7 mouse cellular contexts compared by ENCODE assay signal in genomic region chr7:19701069-19701761, GRCm38 (mm10). TPM values are rescaled to one million over a fixed set of nuclear protein-coding genes. Genes with fewer than 3 reads are reported as not detected.
DNase-seq lines count a peak whose midpoint lies in the region; ATAC-seq and TF ChIP-seq lines count a peak whose summit lies in the region.

No protein-coding gene starts in this region.

- CTCF ChIA-PET in Patski (lab: Charles Lee): interaction anchor here (0.7 to 10.2 kb wide), 9 partner anchors 10 to 139 kb away, joined by 3 to 120 read pairs (median 5); partner anchors contain the start of genes Apoc2, Clptm1 and Ppp1r37

- intact Hi-C loops in left cerebral cortex, postnatal 14 days (cut with DNase I): loop anchor here (2.0 kb wide), 1 partner anchor 32 kb away; no protein-coding TSS in a partner anchor

- POLR2A ChIA-PET in Patski (lab: Charles Lee): interaction anchor here (0.5 to 3.7 kb wide), 4 partner anchors 17 to 193 kb away, joined by 3 to 16 read pairs (median 4); partner anchors contain the start of genes Bloc1s3 and Trappc6a

- in situ Hi-C loops in Patski (cut with MboI; ENCODE audit: low pct_unique_long_range_greater_than_20kb): no loop called here

- peak; percentile 83 for ATAC-seq in Patski
- peak; percentile 70 for ATAC-seq in megakaryocyte, adult 5-6 weeks (ENCODE audit: poor library complexity, severe bottlenecking)

- no peak for TF ChIP-seq CTCF in Patski (IDR thresholded peaks at IDR 0.05)

- no peaks in the 10 kb centered on the region for H3K27me3 ChIP-seq in Patski

- DNase-seq in Patski (ENCODE audit: low read depth, low spot score): no peak
- DNase-seq in cerebellum, postnatal 10 days: peak; percentile 74 to 76
- peak; percentile 70 for DNase-seq in gastrocnemius, postnatal 10 days
- DNase-seq in induced T-regulatory cell, adult 2 months (ENCODE audit: low read depth): peak; percentile 61
- peak; percentile 71 to 73 for DNase-seq in left cerebral cortex, postnatal 14 days (ENCODE audit: low spot score in 2 of 2)
- DNase-seq in right cerebral cortex, postnatal 4 days: peak; percentile 75

RNA-seq across cellular contexts. Expression of gene Apoe, which starts 2.2 kb away (rescaled TPM):
- polyA plus RNA-seq in Patski (2021): 6.0 TPM
- 100 to 1,000 TPM; 100 to 116 TPM for total RNA-seq in gastrocnemius, postnatal 10 days (2021)
- 1,000 to 10,000 TPM; 1,873 to 2,039 TPM for total RNA-seq in left cerebral cortex, postnatal 14 days (2021)
- total RNA-seq in megakaryocyte, adult 5-6 weeks (2015): 104 and 106 TPM in 2 replicates
- 609 and 642 TPM in 2 replicates for total RNA-seq in megakaryocyte, adult 5-6 weeks (2017)

RNA-seq across cellular contexts. Expression of gene Apoc1, which starts 8.8 kb away (rescaled TPM):
- polyA plus RNA-seq in Patski (2021): 1.6 TPM
- total RNA-seq in gastrocnemius, postnatal 10 days (2021): 1 to 10 TPM in 1 of 2 experiments, not detected in 1; 4.1 TPM
- total RNA-seq in left cerebral cortex, postnatal 14 days (2021): 1 to 10 TPM; 2.2 to 3.3 TPM
- 3.8 and 7.8 TPM in 2 replicates for total RNA-seq in megakaryocyte, adult 5-6 weeks (2015)
- total RNA-seq in megakaryocyte, adult 5-6 weeks (2017): 4.2 and 15.8 TPM in 2 replicates

RNA-seq across cellular contexts. Expression of gene Tomm40, which starts 14.0 kb away (rescaled TPM):
- 142 TPM for polyA plus RNA-seq in Patski (2021)
- total RNA-seq in gastrocnemius, postnatal 10 days (2021): 10 to 100 TPM; 59.3 to 63.3 TPM
- total RNA-seq in left cerebral cortex, postnatal 14 days (2021): 100 to 1,000 TPM; 104 to 120 TPM
- total RNA-seq in megakaryocyte, adult 5-6 weeks (2015): 17.0 and 19.6 TPM in 2 replicates
- total RNA-seq in megakaryocyte, adult 5-6 weeks (2017): 8.6 and 12.6 TPM in 2 replicates

RNA-seq across cellular contexts. Expression of gene Apoc4, which starts 19.9 kb away (rescaled TPM):
- 0.09 TPM for polyA plus RNA-seq in Patski (2021)
- total RNA-seq in gastrocnemius, postnatal 10 days (2021): under 1 TPM in 1 of 2 experiments, not detected in 1; 0.54 TPM
- not detected for total RNA-seq in left cerebral cortex, postnatal 14 days (2021)
- not detected in 2 replicates for total RNA-seq in megakaryocyte, adult 5-6 weeks (2015)
- total RNA-seq in megakaryocyte, adult 5-6 weeks (2017): 0.04 TPM in 1 of 2 replicates, not detected in the other

RNA-seq across cellular contexts. Expression of gene Gm44805, which starts 20.0 kb away (rescaled TPM):
- polyA plus RNA-seq in Patski (2021): not detected
- total RNA-seq in gastrocnemius, postnatal 10 days (2021): not detected
- total RNA-seq in left cerebral cortex, postnatal 14 days (2021): not detected
- total RNA-seq in megakaryocyte, adult 5-6 weeks (2015): not detected in 2 replicates
- total RNA-seq in megakaryocyte, adult 5-6 weeks (2017): not detected in 2 replicates
